ENCODE assay signal across 8 mouse cellular contexts in the genomic region with DNA sequence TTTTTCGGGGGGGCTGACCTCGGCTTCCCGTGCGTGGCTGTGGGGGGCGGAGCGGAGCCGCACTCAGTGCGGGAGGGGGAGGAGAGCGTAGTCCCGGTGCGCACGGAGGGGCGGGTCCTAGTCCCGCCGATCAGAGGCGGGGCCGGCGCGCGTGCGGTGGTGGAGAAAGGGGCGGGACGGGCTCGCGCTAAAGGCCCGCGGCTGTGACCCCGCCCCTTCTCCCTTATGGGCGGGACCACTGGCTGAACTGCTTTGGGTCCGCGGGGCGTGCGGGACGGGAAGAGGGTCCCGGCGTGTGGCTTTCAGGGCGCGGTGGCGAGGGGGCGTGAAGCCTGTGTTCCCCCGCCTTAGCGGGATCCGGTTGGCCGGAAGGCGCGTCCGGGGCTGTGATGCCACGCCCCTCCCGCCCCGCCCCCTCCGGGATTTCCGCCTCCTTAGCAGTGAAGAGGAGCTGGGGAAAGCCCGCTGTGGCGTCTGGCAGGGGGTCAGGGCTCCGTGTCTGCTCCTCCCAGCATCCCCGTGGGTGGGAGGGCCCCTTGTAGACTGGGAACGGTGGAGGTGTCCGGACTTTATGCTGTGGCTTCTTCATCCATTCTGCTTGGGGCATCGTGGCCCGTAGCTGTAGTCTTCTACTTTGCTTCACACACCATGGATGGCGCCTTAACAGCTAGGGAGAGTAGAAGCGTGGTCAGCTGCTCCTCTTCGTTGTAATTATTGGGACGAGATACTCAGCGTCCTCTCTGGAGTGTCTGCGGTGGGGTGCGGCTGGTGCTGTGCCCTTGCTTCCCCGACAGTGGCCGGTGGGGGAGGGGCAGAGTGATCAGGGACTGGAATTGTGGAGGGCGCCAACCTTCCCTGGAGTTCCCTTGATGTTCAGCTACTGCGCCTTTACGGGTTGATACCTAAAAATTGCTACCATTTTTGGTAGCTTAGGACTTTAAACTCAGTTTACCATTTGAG. TPM values are rescaled to one million over a fixed set of nuclear protein-coding genes. Genes with fewer than 3 reads are reported as not detected.
DNase-seq lines count a peak whose midpoint lies in the region; ATAC-seq and TF ChIP-seq lines count a peak whose summit lies in the region.

No protein-coding gene starts in this region.

- peak overlapping the region; percentile 97 for H3K27ac ChIP-seq in embryonic facial prominence, embryonic 15.5 days (replicated peaks)
- peak overlapping the region; percentile 100 for H3K27ac ChIP-seq in kidney, embryonic 15.5 days
- H3K27ac ChIP-seq in limb, embryonic 15.5 days, result peak overlapping the region; percentile 96
- H3K27ac ChIP-seq in midbrain, postnatal 0 days (ENCODE audit: low read depth, low read length), result peak overlapping the region; percentile 97

- H3K4me2 ChIP-seq in embryonic facial prominence, embryonic 15.5 days (replicated peaks), result peak overlapping the region; percentile 81
- H3K4me2 ChIP-seq in kidney, embryonic 15.5 days, result peak overlapping the region; percentile 89
- peak overlapping the region; percentile 81 for H3K4me2 ChIP-seq in limb, embryonic 15.5 days
- peak overlapping the region; percentile 83 for H3K4me2 ChIP-seq in midbrain, postnatal 0 days (ENCODE audit: low read depth, low read length, poor library complexity, severe bottlenecking)

- no peaks in the 10 kb centered on the region for H3K27me3 ChIP-seq in embryonic facial prominence, embryonic 15.5 days
- no peaks in the 10 kb centered on the region for H3K27me3 ChIP-seq in kidney, embryonic 15.5 days
- no peaks in the 10 kb centered on the region for H3K27me3 ChIP-seq in limb, embryonic 15.5 days
- H3K27me3 ChIP-seq in midbrain, postnatal 0 days (ENCODE audit: insufficient read depth, low read length), result no peaks in the 10 kb centered on the region

- ATAC-seq in embryonic facial prominence, embryonic 15.5 days (ENCODE audit: insufficient number of reproducible peaks, low FRiP score, low TSS enrichment, low read depth), result peak; percentile 16
- ATAC-seq in kidney, embryonic 15.5 days (replicated peaks; ENCODE audit: low FRiP score), result peak; percentile 20
- peak; percentile 7 for ATAC-seq in limb, embryonic 15.5 days (ENCODE audit: insufficient number of reproducible peaks, low FRiP score, low TSS enrichment, low read depth)
- ATAC-seq in midbrain, postnatal 0 days (ENCODE audit: low FRiP score), result peak; percentile 28

- no peaks in the 10 kb centered on the region for H3K36me3 ChIP-seq in embryonic facial prominence, embryonic 15.5 days
- no peaks in the 10 kb centered on the region for H3K36me3 ChIP-seq in kidney, embryonic 15.5 days
- H3K36me3 ChIP-seq in limb, embryonic 15.5 days, result no peaks in the 10 kb centered on the region
- H3K36me3 ChIP-seq in midbrain, postnatal 0 days (ENCODE audit: insufficient read depth, low read length), result no peaks in the 10 kb centered on the region

- H3K9me3 ChIP-seq in embryonic facial prominence, embryonic 15.5 days (replicated peaks), result no peaks in the 10 kb centered on the region
- H3K9me3 ChIP-seq in kidney, embryonic 15.5 days (replicated peaks), result no peaks in the 10 kb centered on the region
- no peaks in the 10 kb centered on the region for H3K9me3 ChIP-seq in limb, embryonic 15.5 days
- no peaks in the 10 kb centered on the region for H3K9me3 ChIP-seq in midbrain, postnatal 0 days (ENCODE audit: low read length)

- H3K4me1 ChIP-seq in embryonic facial prominence, embryonic 15.5 days, result peaks cover 18% of the 10 kb centered on the region
- peaks cover 25% of the 10 kb centered on the region for H3K4me1 ChIP-seq in kidney, embryonic 15.5 days
- peaks cover 18% of the 10 kb centered on the region for H3K4me1 ChIP-seq in limb, embryonic 15.5 days
- H3K4me1 ChIP-seq in midbrain, postnatal 0 days (ENCODE audit: insufficient read depth, low read length), result peaks cover 15% of the 10 kb centered on the region; the same call in 1 of the 2 replicates

- DNase-seq in 3T3-L1 (ENCODE audit: low read depth, low spot score), result peak; percentile 88
- peak; percentile 77 to 81 for DNase-seq in adrenal gland, postnatal 4 days (ENCODE audit: low spot score in 2 of 2)
- DNase-seq in heart, adult 9 months (ENCODE audit: low spot score in 2 of 2), result peak; percentile 87 to 89
- peak; percentile 89 for DNase-seq in midbrain, postnatal 0 days (ENCODE audit: low spot score)
- peak; percentile 91 to 92 for DNase-seq in spleen, postnatal 10 days (ENCODE audit: low spot score in 2 of 2)

- H3K4me3 ChIP-seq in embryonic facial prominence, embryonic 15.5 days (replicated peaks), result peak overlapping the region; percentile 83
- peak overlapping the region; percentile 92 for H3K4me3 ChIP-seq in kidney, embryonic 15.5 days (replicated peaks)
- peak overlapping the region; percentile 61 for H3K4me3 ChIP-seq in limb, embryonic 15.5 days
- H3K4me3 ChIP-seq in midbrain, postnatal 0 days (ENCODE audit: low read depth, low read length), result peak overlapping the region; percentile 96

- WGBS in embryonic facial prominence, embryonic 15.5 days, result under 1% methylated on average over 68 of the region's 72 CpGs
- under 1% methylated on average over 65 of the region's 72 CpGs for WGBS in kidney, embryonic 15.5 days
- WGBS in limb, embryonic 15.5 days, result 1% methylated on average over 48 of the region's 72 CpGs
- WGBS in midbrain, postnatal 0 days, result under 1% methylated on average over 43 of the region's 72 CpGs

- no peak for TF ChIP-seq CTCF in midbrain, postnatal 0 days (IDR thresholded peaks at IDR 0.05)

- H3K9ac ChIP-seq in embryonic facial prominence, embryonic 15.5 days, result peak overlapping the region; percentile 60
- peak overlapping the region; percentile 87 for H3K9ac ChIP-seq in kidney, embryonic 15.5 days
- peak overlapping the region; percentile 54 for H3K9ac ChIP-seq in limb, embryonic 15.5 days
- H3K9ac ChIP-seq in midbrain, postnatal 0 days (replicated peaks; ENCODE audit: low read length, poor library complexity, severe bottlenecking), result peak overlapping the region; percentile 77

RNA-seq across cellular contexts. Expression of a gene that starts 5.1 kb away (rescaled TPM):
- total RNA-seq in adrenal gland, postnatal 4 days (2021), result 10 to 100 TPM; 58.0 to 64.5 TPM
- 28.0 and 32.8 TPM in 2 replicates for polyA plus RNA-seq in embryonic facial prominence, embryonic 15.5 days (2015; fragmentation: Nextera tagmentation; extraction: Ambion mirVana)
- 31.8 and 36.6 TPM in 2 replicates for polyA plus RNA-seq in kidney, embryonic 15.5 days (2015; fragmentation: Nextera tagmentation; extraction: Ambion mirVana)
- polyA plus RNA-seq in limb, embryonic 15.5 days (2015; fragmentation: Nextera tagmentation; extraction: Ambion mirVana), result 26.5 and 27.1 TPM in 2 replicates
- total RNA-seq in midbrain, postnatal 0 days (2014; rRNA removed), result 46.7 and 85.7 TPM in 2 replicates
- 13.4 and 14.6 TPM in 2 replicates for polyA plus RNA-seq in midbrain, postnatal 0 days (2015; fragmentation: Nextera tagmentation; extraction: Ambion mirVana)

RNA-seq across cellular contexts. Expression of a gene that starts 53.5 kb away (rescaled TPM):
- 100 to 1,000 TPM; 172 to 175 TPM for total RNA-seq in adrenal gland, postnatal 4 days (2021)
- 72.5 and 78.0 TPM in 2 replicates for polyA plus RNA-seq in embryonic facial prominence, embryonic 15.5 days (2015; fragmentation: Nextera tagmentation; extraction: Ambion mirVana)
- 80.8 and 95.2 TPM in 2 replicates for polyA plus RNA-seq in kidney, embryonic 15.5 days (2015; fragmentation: Nextera tagmentation; extraction: Ambion mirVana)
- polyA plus RNA-seq in limb, embryonic 15.5 days (2015; fragmentation: Nextera tagmentation; extraction: Ambion mirVana), result 64.6 and 67.1 TPM in 2 replicates
- total RNA-seq in midbrain, postnatal 0 days (2014; rRNA removed), result 161 and 186 TPM in 2 replicates
- 69.9 and 79.3 TPM in 2 replicates for polyA plus RNA-seq in midbrain, postnatal 0 days (2015; fragmentation: Nextera tagmentation; extraction: Ambion mirVana)

Comparison
In these comparisons a context has a peak if more than half of its experiments do, and no peak if none do; other contexts are left out.
1. Peak in every context shown above with its lines: DNase-seq, ATAC-seq, H3K4me3 ChIP-seq and H3K27ac ChIP-seq.